Mouse (Mus musculus): ENCODE data around the gene Nos3.

DNA sequence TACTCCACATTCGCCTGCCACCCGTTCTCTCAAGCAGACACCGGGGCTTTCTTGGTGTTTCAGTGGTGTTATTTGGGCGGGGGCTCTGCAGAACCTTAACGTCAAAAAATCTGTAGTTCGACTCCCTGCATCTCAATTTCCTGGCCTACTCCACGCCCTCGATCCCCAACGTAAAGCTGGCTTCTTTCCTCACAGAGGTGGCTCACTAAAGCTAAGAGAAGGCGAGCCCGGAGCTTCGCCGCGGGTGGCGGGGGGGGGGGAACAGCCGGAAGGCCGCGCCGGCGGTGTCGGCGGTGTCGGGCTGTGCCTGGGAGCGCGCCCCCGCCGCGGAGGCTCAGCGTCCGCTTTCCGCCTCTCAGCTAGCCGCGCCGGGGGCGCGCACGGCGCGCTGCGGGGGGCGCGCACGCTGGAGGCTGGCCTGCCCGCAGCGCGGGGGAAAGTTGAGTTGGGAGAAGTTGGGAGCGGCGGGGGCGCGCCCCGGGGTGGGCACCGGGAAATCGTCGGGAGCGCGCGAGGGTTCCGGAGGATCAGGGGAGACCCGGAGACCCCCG, 60.3 kb downstream of the Nos3 start:
- TF ChIP-seq CTCF (IDR thresholded peaks at IDR 0.05), result no peak
- no peak for TF ChIP-seq EP300 (IDR thresholded peaks at IDR 0.05)
